Mouse (Mus musculus): ENCODE measurements around the gene Eno2. TPM values are rescaled to one million over a fixed set of nuclear protein-coding genes. Genes with fewer than 3 reads are reported as not detected.
"Not testable (repeated sequence)": the region's sequence is repeated elsewhere in the genome, so short reads cannot be mapped to it uniquely, and the experiment has no call there.

Gene Eno2
- total RNA-seq, 2 experiments from 2014 or later, result 2.2 to 2.9 TPM

DNA sequence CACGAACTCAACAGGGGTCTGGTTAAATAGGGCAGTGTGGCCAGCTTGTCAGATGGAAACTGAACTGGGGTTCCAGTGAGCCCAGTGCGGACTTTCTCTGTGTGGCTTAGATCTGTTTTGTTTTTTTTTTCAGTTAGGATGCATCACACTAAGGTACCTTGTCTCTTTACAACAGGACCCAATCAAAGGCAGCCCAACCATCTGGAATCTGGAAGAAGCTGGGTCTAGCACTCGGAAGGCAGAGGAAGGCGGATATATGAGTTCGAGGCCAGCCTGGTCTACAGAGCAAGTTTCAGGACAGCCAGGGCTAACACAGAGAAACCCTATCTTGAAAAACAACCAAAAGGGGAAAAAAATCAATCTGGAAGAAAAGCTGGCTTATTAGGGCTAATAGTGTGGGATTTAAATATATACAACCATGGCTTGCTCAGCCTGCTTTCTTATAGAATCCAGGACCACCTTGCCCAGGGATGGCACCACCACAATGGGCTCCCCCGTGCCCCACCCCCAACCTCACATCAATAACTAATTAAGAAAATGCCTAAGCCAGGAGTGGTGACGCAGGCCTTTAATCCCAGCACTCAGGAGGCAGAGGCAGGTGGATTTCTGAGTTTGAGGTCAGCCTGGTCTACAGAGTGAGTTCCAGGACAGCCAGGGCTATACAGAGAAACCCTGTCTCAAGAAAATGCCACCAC, 37.1 kb upstream of the Eno2 start:
- intact Hi-C loops (cut with DNase I), result loop anchor here (5.0 kb wide), 1 partner anchor 104 kb away; no protein-coding TSS in a partner anchor
- DNase-seq, result no peak

DNA sequence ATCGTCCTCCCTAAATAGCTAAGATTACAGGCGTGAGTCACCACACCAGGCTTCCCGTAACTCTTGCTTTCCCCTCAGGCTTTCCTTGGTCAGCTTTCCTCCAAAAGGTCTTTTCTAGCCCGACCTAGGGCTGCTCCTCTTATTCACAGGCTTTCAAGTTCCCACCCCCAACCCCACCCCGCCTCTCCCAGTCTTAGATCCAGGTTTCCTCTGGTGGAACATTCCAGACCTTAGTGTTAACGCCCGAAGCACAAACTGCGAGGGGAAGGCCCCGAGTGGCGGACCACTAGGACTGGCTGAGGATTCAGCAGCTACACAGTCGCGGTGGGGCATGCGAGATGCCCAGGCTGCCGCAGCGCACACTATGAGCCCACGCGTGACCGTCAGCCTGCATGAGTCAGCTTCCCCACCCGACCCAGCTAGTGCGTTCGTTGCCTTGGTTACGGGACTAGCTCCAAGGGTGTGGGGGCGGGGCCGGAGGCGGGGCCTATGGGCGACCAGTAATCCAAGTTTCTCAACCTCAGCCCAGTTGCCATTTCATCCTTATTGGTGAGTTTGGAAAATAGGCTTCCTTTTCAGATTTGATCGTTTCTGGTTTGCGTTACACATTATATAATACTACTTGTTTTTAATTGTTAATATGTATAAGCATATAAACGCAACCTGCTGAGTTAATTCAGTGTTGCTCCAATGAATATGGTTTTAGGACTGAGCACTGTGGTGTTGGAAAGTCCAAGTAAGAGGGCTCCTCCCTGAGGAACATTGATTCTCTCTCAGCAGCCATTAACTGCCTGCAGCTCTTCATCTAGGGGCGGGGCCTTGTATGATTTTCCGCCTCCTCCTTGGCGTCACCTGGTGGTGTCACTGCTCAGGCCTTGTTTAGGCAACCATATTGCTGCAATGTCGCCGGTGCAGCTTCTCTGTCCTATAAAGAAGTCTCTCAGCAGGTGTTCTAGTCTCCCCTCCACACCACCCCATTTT, 36.2 kb upstream of the Eno2 start:
- DNase-seq, result peak; percentile 94 to 95
- intact Hi-C loops (cut with DNase I), result loop anchor here (1.0 to 5.0 kb wide), 3 partner anchors 10 to 103 kb away; partner anchors contain the start of genes Atn1 and Gm45234

DNA sequence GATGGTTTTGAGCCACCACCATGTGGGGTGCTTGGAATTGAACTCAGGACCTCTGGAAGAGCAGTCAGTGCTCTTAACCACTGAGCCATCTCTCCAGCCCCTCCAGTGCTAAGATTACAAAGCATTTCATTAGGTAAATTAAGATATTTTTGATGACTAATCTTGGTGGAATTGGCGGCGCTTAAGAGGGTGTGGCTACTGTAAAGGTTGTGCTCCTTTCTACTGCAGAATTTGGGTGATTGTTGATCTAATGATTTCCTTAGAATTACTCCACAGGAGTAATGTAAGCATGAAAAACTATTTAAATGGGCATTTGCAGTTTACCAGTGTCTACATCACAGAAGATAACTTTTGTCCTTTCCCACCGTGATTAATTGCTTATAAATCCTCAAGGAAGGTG, 34.9 kb upstream of the Eno2 start:
- intact Hi-C loops (cut with DNase I), result loop anchor here (2.0 kb wide), 1 partner anchor 48 kb away; the partner anchor contains the start of genes Atn1 and Gm45234
- DNase-seq, result no peak

DNA sequence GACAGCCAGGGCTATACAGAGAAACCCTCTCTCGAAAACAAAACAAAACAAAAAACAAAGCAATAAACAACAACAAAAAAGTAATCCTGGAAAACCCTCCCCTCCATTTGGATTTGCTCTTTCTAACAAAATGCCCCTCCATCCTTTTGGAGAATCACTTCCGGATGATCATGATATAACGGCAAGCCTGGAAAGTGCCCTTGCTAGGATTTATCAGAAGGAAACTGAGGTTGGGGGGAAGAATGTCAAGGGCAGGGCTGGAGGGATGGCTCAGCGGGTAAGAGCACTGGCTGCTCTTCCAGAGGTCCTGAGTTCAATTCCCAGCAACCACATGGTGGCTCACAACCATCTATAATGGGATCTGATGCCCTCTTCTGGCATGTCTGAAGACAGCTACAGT, 34.2 kb upstream of the Eno2 start:
- not testable (repeated sequence) for DNase-seq
- intact Hi-C loops (cut with DNase I), result loop anchor here (2.0 kb wide), 1 partner anchor 47 kb away; the partner anchor contains the start of genes Atn1 and Gm45234

DNA sequence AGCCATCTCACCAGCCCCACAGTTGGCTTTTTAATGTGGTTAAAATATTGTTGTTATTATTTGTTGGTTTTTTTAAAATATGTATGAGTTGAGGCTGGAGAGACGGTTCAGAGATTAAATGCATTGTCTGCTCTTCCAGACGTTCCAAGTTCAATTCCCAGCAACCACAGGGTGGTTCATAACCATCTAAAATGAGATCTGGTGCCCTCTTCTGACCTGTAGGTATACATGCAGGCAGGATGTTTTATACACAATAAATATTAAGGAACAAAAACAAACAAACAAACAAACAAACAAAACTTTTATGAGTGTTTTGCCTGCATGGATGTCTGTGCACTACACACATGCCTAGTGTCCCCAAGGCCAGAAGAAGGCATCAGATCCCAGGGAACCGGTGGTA, 33.6 kb upstream of the Eno2 start:
- intact Hi-C loops (cut with DNase I), result no loop called here
- DNase-seq, result no peak

DNA sequence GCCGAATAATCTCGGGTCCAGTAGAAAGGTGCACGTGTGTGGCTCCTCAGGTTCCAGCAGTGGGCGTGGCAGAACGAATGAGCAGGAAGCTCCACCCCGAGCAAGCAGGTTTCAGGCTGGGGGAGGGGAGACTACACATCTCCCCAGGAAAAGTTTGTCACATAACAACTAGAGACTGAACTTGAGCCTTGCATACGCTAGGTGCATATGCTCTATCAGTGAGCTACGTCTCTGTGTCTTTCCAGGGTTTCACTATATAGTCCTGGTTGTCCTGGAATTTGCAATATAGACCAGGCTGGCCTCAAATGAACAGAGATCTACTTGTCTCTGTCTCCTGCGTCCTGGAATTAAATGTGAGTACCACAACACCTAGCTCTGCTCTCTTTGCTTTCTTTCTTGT, 32.9 kb upstream of the Eno2 start:
- intact Hi-C loops (cut with DNase I); DNase-seq: not testable (repeated sequence)

DNA sequence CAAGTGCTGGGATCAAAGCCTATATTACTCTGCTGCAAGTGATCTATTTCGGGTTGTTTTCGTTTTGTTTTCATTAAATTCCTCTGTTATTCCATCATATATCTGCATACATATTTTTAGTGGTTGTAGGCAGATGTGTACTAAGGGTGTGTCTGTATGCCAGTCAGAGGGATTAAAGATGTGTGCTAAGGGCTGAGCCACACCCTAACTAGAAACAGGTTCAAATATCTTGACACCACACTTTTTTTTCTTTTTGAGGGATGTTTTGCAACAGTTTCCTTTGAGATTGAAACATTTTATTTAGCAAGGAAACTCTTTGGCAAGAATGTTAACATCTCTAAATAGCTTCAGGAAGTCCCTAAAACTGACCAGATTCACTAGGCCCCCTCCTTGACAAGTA, 26.7 kb upstream of the Eno2 start:
- intact Hi-C loops (cut with DNase I), result no loop called here
- DNase-seq, result no peak

DNA sequence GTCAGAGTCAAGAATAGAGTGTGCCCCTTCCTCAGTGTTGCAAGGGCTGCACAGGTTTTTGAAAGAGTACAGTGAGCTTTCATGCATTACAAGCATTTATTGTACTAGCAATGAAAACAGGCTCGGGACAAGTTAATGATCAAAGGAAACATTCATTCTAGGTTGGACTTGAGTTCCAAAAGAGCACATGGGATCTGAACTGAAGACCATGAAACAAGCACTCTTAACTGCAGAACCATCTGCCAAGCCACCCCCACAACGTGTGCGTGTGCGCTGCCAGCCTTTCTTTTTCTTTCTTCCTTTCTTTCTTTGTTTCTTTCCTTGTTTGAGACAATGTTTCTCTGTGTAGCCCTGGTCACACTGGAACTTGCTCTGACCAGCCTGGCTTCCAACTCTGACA, 26.3 kb upstream of the Eno2 start:
- no peak for DNase-seq
- intact Hi-C loops (cut with DNase I), result loop anchor here (1.0 kb wide), 1 partner anchor 10 kb away; no protein-coding TSS in a partner anchor

DNA sequence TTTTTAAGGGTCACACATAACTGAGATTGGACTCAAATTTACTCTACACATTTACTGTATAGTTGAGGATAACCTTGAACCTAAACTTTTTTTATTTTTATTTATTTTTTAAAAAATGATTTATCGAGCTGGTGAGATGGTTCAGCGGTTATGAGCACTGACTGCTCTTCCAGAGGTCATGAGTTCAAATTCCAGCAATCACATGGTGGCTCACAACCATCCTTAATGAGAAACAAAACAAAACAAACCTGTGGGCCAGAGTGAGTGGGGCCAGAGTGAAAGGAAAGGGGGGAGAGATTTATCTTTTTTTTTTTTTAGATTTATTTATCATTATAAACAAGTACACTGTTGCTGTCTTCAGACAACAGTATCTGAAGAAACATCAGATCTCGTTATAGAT, 22.4 kb upstream of the Eno2 start:
- intact Hi-C loops (cut with DNase I), result no loop called here
- no peak for DNase-seq

DNA sequence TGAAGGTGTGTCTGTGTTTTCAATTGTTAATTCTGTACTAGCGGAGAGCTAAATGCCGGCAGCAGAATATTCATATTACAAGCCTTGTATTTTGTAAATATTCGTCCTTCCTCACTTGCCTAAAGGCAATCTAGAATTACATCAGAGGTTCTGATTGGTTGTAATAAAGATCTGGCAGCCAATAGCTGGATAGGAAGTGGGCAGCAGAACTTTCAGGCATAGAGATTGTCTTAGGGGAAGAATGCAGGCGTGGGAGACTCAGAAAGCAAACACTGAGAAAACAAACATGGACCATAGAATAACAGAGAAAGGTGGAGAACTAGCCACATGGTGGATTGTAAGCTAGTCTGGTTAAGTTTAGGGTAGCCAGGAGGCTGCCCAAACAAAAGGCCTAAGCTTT, 20.6 kb upstream of the Eno2 start:
- intact Hi-C loops (cut with DNase I), result no loop called here
- no peak for DNase-seq

DNA sequence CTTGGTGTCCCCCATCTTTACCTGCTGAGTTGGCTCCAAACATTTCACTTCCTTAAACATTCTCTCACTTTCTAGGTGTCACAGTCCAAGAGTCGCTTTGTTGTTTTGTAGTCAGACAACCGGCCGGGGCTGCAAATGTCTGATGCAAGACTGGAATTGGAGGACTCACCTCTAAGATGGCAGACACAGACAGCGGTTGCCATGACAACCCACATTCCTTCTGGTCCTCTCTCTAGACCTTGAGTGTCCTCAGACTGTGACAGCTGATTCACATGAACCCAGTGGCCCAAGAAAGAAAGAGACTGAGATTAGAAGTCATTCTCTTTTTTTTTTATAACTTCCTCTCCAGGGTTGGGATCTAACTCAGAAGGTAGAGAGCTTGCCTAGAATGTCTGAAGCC, 20.0 kb upstream of the Eno2 start:
- DNase-seq, result no peak
- intact Hi-C loops (cut with DNase I), result no loop called here

DNA sequence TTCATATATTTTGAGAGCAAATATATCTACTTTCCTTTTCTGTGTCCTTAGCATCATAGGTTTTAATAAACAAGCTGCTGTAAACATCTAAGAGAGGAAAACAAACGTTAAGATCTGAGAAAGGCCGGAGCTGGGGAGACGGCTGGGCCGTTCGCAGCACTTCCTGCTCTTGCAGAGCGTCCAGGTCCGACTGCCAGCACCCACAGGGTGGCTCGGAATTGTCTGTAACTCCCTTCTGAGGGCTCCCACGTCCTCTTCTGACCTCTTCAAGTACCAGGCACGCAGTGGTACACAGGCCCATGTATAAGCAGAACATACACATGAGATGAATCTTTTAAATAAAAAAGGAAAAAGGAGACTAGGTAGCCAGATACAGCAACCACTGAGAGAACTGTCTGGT, 18.2 kb upstream of the Eno2 start:
- DNase-seq, result no peak
- intact Hi-C loops (cut with DNase I), result no loop called here

DNA sequence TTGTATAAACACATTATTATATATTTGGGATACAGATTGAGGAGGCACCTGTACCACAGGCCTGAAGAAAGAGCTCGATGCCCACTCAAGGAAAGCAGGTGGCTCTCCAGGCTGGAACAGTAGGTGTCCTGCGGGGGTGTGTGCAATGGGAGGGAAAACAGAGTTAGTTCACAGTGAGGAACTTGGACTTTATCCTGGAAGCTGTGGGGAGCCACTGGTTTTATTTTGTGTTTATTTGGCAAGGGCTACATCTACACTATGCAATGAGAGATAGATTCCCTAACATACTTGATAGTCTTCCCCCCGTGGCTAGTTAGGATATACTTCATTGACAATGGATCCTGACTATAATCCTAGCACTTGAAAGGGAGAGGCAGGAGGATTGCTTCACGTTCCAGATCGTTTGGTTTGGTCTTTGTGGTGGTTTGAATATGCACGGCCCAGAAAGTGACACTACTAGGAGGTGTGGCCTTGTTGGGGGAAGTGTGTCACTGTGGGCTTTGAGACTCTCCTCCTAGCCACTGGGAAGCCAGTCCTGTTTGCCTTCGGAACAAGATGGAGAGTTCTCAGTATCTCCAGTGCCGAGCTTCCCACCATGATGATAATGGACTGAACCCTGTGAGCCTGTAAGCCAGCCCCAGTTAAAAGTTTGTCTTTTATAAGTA, 17.4 kb upstream of the Eno2 start:
- no peak for DNase-seq
- intact Hi-C loops (cut with DNase I), result no loop called here

DNA sequence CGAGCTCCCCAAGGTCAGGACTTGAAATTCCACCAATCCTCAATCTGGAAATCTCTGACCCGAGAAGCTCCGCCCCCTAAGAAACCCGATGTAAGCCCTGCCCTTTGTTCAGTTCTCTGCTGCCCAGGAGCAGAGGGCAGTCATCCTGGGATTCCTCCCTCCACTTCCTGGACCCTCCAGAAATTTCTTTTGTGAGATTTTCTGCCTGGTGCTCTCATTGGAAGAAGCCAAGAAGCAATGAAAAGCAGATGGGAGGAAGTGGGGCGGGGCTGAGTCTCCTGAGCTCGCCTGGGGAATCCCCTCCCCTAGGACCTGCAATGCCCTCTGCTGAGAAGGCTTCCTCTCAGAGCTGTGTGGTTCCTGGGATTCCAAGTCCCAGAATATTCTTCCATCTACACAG, 13.0 kb upstream of the Eno2 start:
- intact Hi-C loops (cut with DNase I), result no loop called here
- peak in 1 of 2 experiments; percentile 32 for DNase-seq

DNA sequence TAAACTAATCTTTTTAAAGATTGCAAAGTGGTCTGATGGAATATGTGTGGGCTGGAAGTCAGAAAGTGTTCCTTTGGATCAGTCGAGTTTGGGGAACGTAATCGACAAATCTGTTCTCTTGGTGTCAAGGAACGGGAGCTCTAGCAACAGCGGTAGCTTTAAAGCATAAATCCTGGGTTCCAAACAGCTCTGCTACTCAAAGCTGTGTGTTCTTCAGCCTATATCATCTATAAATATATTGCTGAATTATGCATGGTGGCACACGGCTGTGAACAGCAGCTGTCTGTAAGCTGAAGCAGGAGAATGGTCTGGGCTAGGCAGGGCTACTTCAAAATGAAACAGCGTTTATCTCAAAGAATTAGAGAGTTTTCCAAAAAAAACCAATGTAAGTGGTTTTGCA, 11.4 kb upstream of the Eno2 start:
- intact Hi-C loops (cut with DNase I), result no loop called here
- no peak for DNase-seq

DNA sequence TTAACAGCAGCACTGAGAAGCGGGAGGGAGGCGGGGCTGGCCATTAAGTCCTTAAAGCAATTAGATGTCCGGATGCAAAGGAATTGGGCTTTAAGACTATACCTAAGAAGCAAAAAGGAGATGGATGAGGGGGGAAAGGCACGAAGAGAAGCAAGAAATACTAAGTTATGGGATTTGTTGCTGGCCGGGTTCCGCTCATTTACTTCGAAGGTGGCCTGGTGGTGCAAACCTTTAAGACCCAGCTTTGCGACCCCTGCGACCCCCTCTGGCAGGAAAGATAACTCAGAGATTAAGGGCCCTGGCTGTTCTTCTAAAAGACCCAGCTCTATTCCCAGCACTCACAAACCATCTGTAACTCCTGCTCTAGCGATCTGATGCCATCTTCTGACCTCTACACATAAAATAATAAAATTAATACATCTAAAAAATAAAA, 10.5 kb upstream of the Eno2 start:
- DNase-seq, result no peak
- intact Hi-C loops (cut with DNase I), result no loop called here

DNA sequence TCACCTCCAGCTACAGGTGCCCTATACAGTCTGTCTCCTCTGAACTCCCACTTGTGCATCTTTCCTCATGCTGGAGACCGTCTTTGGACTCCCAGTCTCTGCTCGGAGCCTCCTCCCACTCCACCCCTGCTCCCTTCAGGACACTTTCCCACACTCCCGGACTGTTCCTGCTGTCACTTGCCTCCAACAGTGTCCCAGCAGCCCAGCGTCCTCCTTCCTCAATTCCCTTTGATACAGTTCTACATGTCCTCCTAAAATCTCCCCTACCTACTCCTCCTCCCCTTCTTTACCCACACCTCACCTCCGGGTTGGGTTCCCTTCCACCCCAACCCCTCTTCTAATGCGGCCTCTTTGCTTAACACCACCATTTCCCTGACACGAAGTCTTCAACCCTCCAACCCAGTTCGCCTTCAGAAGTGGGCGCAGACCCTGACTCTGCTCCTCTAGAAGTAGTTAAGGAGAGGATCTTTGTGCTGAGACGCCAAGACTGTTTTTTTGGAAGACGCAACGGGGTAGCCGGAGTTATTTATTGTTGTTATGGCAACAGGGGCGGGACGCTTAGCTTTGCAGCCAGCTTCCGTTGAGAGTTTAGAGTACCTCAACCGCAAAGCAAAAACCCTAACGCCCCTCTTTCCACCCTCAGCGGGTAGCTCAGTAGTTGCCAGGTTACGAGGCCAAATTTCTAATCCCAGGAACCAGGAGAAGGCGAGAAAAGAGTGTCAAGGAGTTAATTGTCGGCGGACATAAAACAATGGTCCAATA, 9.9 kb upstream of the Eno2 start, which contains the start of gene Lrrc23:
TSS of gene Lrrc23 (minus strand) at position 506 of the 762 bp plus-strand sequence.
- DNase-seq, result peak; percentile 41 to 65
- intact Hi-C loops (cut with DNase I), result no loop called here

DNA sequence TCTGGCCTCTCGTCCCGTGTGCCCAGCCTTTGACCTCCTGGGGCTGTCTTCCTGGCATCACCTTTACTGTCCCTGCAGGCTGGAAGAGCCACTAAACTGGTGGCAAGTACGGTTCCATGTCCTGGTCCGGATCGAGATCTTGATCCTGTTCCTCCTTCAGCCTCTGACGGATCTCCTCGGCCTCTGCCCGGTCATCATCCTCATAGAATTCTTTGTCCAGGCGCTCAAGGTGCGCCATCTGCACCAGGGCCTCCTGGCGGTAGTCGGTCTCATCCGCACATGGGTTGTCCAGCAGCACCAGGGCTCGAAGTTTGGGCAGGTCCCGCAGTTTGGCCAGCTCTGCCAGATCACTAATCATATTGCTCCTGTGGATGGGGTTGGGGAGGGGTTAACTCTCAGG, 1.0 kb upstream of the Eno2 start:
- no peak for DNase-seq
- intact Hi-C loops (cut with DNase I), result no loop called here

DNA sequence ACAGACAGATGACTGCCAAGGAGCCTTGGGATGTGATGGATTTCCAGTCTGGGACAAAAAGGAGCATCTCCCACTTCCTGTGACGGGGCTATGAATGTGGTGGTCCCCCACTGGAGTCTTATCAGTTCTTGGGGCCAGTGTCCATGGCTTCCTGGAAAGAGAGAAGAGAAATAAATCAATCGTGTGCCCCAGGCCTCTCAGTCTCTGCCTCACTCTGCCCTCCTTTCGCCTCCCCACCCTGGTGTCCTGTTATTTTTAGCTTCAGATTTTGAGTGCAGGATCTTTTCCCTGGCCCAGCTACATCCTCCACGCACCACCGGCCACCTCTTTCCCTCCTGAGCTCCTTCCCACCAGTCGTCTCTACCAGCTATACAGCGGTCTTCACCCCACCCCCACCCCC, 540 bp upstream of the Eno2 start:
- DNase-seq, result no peak
- intact Hi-C loops (cut with DNase I), result no loop called here

DNA sequence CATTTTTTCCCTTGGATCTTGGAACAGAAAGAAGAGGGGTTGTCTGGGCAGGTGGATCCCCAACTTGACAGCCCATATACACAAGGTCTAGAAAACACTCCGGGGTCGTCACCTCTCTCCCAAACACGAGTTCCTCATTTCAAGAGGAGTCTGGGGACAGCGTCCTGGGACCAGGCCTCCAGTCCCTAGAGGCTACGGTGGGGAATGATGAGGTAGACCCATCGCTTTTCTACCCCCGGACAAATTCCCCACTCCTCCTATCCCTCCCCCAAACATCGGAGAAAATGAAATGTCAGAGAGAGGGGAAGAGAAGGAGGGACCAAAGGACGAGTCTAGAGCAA, 799 bp downstream of the Eno2 start:
- peak in 1 of 2 experiments; percentile 11 for DNase-seq
- intact Hi-C loops (cut with DNase I), result no loop called here

All from heart, postnatal 36 days (tissue).